Comparison of ENCODE assay signal across 21 mouse cellular contexts in the genomic region with DNA sequence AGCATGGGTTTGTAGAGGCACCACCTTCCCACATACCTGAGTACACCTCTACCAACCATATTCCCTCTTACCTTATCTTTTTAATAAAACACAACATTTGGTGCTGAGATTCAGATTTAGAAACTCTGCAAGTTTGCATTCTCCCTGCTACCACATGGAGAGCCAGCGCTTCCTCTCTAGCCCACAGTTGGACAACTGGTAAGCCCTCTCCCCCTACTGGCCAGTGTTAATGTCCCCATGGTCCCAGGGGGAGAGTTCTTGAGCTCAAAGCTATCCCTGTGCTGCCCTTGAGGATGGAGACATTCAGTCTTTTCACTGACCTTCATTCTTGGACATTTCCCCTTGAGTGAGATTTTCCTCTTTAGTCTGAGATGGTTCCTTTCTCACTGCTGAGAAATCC. TPM values are rescaled to one million over a fixed set of nuclear protein-coding genes. Genes with fewer than 3 reads are reported as not detected.
"Had no signal": no experiment of that assay in that cellular context is flagged by ENCODE, and none has a peak within 500 bp of the region (broad histone marks: within the 10 kb centered on the region; RNA-seq: fewer than 3 reads in every experiment).

No protein-coding gene starts in this region.

- H3K27me3 ChIP-seq: limb, embryonic 12.5 days; midbrain, embryonic 12.5 days; neural tube, embryonic 13.5 days had no signal

- H3K9ac ChIP-seq: limb, embryonic 12.5 days; liver, embryonic 14.5 days; midbrain, embryonic 12.5 days; neural tube, embryonic 13.5 days had no signal

- H3K27ac ChIP-seq: limb, embryonic 12.5 days; liver, embryonic 14.5 days; macrophage; midbrain, embryonic 12.5 days; neural tube, embryonic 13.5 days had no signal

- H3K4me3 ChIP-seq: limb, embryonic 12.5 days; midbrain, embryonic 12.5 days; neural tube, embryonic 13.5 days had no signal

- ATAC-seq: midbrain, embryonic 16.5 days had no signal

- H3K36me3 ChIP-seq: limb, embryonic 12.5 days; midbrain, embryonic 12.5 days; neural tube, embryonic 13.5 days had no signal

- H3K4me1 ChIP-seq: limb, embryonic 12.5 days; midbrain, embryonic 12.5 days; neural tube, embryonic 13.5 days had no signal

- H3K4me2 ChIP-seq: limb, embryonic 12.5 days; midbrain, embryonic 12.5 days; neural tube, embryonic 13.5 days had no signal

- DNase-seq: kidney, adult 11 months; kidney, postnatal 14 days; layer of hippocampus, postnatal 36 days; liver; lung, adult 2 months; retina, postnatal 1 day; right cerebral cortex, postnatal 4 days; spleen, adult 18-20 months; thymus, adult 2 months; thymus, postnatal 25 days had no signal

- H3K9me3 ChIP-seq: limb, embryonic 12.5 days; midbrain, embryonic 12.5 days; neural tube, embryonic 13.5 days had no signal

RNA-seq across cellular contexts. Expression of a gene that starts 26.9 kb away (rescaled TPM):
- total RNA-seq: megakaryocyte-erythroid progenitor cell, adult 5-6 weeks had no signal
- polyA plus RNA-seq: kidney, embryonic 14.5 days; large intestine, adult 2 months; limb, embryonic 12.5 days; liver, embryonic 14.5 days; macrophage; midbrain, embryonic 12.5 days; midbrain, embryonic 16.5 days; neural tube, embryonic 13.5 days; stomach, embryonic 14.5 days; testis, adult 2 months had no signal
